Mouse (Mus musculus) NIH3T3 (cell line): ENCODE measurements at regions not wholly inside any gene's neighbourhood (a gene's known extent, or its start where the extent isn't known, plus 50 kb on each side); places are given as distances from the start of the nearest gene placed in this dataset.
A peak's percentile ranks its signal among the peaks of the same experiment; 100 is the strongest.

Experiments used
- DNase-seq: peaks from one replicate; pipeline ENCODE4 v3.0.0-alpha.2; 2012; ENCODE audit warnings: low read depth

- no peak for DNase-seq
These were observed 104.1 kb downstream of the Uchl5 start for GRCm38 (mm10) chr1:143881192-143881591.

DNA sequence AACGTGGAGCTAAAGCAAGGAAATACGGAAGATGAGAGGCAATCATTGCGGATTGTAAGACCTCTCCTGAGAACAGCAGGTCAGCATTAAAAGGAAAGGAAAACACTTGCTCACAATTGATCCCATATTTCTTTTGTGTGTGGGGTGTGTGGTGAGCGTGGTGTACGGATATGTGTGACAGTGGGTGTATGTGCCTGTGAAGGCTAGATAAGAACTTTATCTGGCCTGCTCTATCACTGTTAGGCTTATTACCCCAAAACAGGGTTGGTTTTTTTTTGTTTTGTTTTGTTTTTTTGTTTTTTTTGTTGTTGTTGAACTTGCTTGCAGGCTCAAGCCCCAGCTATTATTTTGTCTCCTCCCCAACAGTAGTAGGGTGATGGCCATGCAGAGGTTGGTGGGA lies 102.5 kb downstream of the Uchl5 start:
- no peak for DNase-seq

GRCm38 (mm10) chr1:143878266-143878665 lies 101.2 kb downstream of the Uchl5 start:
- DNase-seq: peak; percentile 9

DNA sequence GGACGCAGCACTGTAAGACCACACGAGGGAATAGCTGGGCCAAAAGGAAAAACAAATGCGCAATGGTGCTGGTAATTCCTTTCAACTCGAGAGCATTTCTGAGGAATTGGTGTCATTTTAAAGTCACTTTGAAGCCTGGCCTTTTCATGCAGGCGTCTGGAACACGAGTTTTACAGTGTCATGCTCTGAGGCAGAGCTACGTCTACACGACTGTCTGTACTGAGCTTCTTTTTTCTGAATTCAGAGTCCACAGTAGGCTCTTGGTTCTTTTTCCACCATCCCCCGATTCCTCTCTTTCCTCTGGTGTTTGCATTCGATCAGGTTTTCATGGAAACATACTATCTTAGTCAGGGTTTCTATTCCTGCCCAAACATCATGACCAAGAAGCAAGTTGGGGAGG lies 83.2 kb downstream of the Uchl5 start:
- no peak for DNase-seq

- DNase-seq: no peak
These were observed 81.5 kb downstream of the Uchl5 start for GRCm38 (mm10) chr1:143858532-143858931.
